9 mouse cellular contexts compared by ENCODE assay signal in genomic region chr9:83686511-83687100, GRCm38 (mm10).
DNase-seq lines count a peak whose midpoint lies in the region; ATAC-seq and TF ChIP-seq lines count a peak whose summit lies in the region.
"Had no signal": no experiment of that assay in that cellular context is flagged by ENCODE, and none has a peak within 500 bp of the region (broad histone marks: within the 10 kb centered on the region; RNA-seq: fewer than 3 reads in every experiment).

No protein-coding gene starts in this region.

- no peaks in the 10 kb centered on the region for H3K36me3 ChIP-seq in embryonic facial prominence, embryonic 12.5 days
- H3K36me3 ChIP-seq in hindbrain, embryonic 11.5 days (ENCODE audit: control insufficient read depth, insufficient read depth, low read length) = no peaks in the 10 kb centered on the region
- H3K36me3 ChIP-seq in thymus, adult 2 months (ENCODE audit: control insufficient read depth, insufficient read depth, low read length) = no peaks in the 10 kb centered on the region
- H3K36me3 ChIP-seq: liver, embryonic 13.5 days had no signal

- intact Hi-C loops in left cerebral cortex, postnatal 25 days (cut with DNase I) = no loop called here

- H3K4me3 ChIP-seq in embryonic facial prominence, embryonic 12.5 days = peak overlapping the region; percentile 15; the same call in 1 of the 2 replicates
- no peak overlapping the region for H3K4me3 ChIP-seq in hindbrain, embryonic 11.5 days (ENCODE audit: low read depth, low read length)
- H3K4me3 ChIP-seq in thymus, adult 2 months (ENCODE audit: control insufficient read depth, insufficient read depth, low read length) = no peak overlapping the region
- H3K4me3 ChIP-seq: liver, embryonic 13.5 days had no signal

- H3K9ac ChIP-seq in embryonic facial prominence, embryonic 12.5 days = no peak overlapping the region
- no peak overlapping the region; the same call in 1 of the 2 replicates for H3K9ac ChIP-seq in hindbrain, embryonic 11.5 days (ENCODE audit: low read depth, low read length)
- H3K9ac ChIP-seq: liver, embryonic 13.5 days had no signal

- no peak for TF ChIP-seq CTCF in thymus, adult 2 months (IDR thresholded peaks at IDR 0.05; ENCODE audit: borderline replicate concordance, control insufficient read depth, extremely low read depth, insufficient read depth, low read length, poor library complexity)

- no peaks in the 10 kb centered on the region for H3K27me3 ChIP-seq in embryonic facial prominence, embryonic 12.5 days
- H3K27me3 ChIP-seq in hindbrain, embryonic 11.5 days (ENCODE audit: control insufficient read depth, insufficient read depth, low read length) = no peaks in the 10 kb centered on the region
- no peaks in the 10 kb centered on the region for H3K27me3 ChIP-seq in thymus, adult 2 months (ENCODE audit: control insufficient read depth, insufficient read depth, low read length)

- no peak for TF ChIP-seq POLR2A in thymus, adult 2 months (IDR thresholded peaks at IDR 0.05; ENCODE audit: control insufficient read depth, extremely low read depth, insufficient read depth, low read length, poor library complexity)

- ATAC-seq in embryonic facial prominence, embryonic 12.5 days (ENCODE audit: insufficient number of reproducible peaks, insufficient read depth, low FRiP score, low TSS enrichment) = 0 out of 2 replicates have a peak, but pooled peaks have one; percentile 30
- ATAC-seq in hindbrain, embryonic 11.5 days (ENCODE audit: low FRiP score) = peak; percentile 62

- no peak overlapping the region for H3K27ac ChIP-seq in embryonic facial prominence, embryonic 12.5 days
- peak overlapping the region; percentile 33; the same call in 1 of the 2 replicates for H3K27ac ChIP-seq in hindbrain, embryonic 11.5 days (ENCODE audit: low read depth, low read length)
- no peak overlapping the region for H3K27ac ChIP-seq in thymus, adult 2 months (ENCODE audit: control insufficient read depth, insufficient read depth, low read length)
- H3K27ac ChIP-seq: liver, embryonic 13.5 days had no signal

- peak; percentile 19 for DNase-seq in right cerebral cortex, postnatal 4 days
- DNase-seq in right cerebral cortex, adult 18-20 months = no peak
- DNase-seq in hindbrain, embryonic 11.5 days (ENCODE audit: low spot score) = peak; percentile 50
- peak; percentile 20 to 39 for DNase-seq in left cerebral cortex, postnatal 25 days (ENCODE audit: low spot score in 2 of 2)
- peak; percentile 93 for DNase-seq in retina, embryonic 14.5 days (ENCODE audit: low spot score)
- no peak for DNase-seq in thymus, adult 2 months
- no peak for DNase-seq in ovary, adult 18-20 months (ENCODE audit: low spot score)
- DNase-seq: liver, embryonic 13.5 days had no signal

- no peaks in the 10 kb centered on the region for H3K9me3 ChIP-seq in embryonic facial prominence, embryonic 12.5 days
- H3K9me3 ChIP-seq in hindbrain, embryonic 11.5 days (ENCODE audit: control insufficient read depth, low read length) = no peaks in the 10 kb centered on the region
- H3K9me3 ChIP-seq: liver, embryonic 13.5 days had no signal

- H3K4me1 ChIP-seq in embryonic facial prominence, embryonic 12.5 days = peaks cover 14% of the 10 kb centered on the region
- H3K4me1 ChIP-seq in hindbrain, embryonic 11.5 days (replicated peaks; ENCODE audit: control insufficient read depth, insufficient read depth, low read length) = no peaks in the 10 kb centered on the region
- H3K4me1 ChIP-seq in thymus, adult 2 months (replicated peaks; ENCODE audit: control insufficient read depth, insufficient read depth, low read length) = no peaks in the 10 kb centered on the region
- H3K4me1 ChIP-seq: liver, embryonic 13.5 days had no signal

- WGBS in embryonic facial prominence, embryonic 12.5 days = 10% methylated on average over 18 of the region's 18 CpGs
- 13% methylated on average over 18 of the region's 18 CpGs for WGBS in hindbrain, embryonic 11.5 days
- WGBS in thymus, adult 2 months = 39% methylated on average over 18 of the region's 18 CpGs

- H3K4me2 ChIP-seq in embryonic facial prominence, embryonic 12.5 days (replicated peaks) = peak overlapping the region; percentile 40
- peak overlapping the region; percentile 22; the same call in 1 of the 2 replicates for H3K4me2 ChIP-seq in hindbrain, embryonic 11.5 days (replicated peaks; ENCODE audit: low read depth, low read length)
- H3K4me2 ChIP-seq: liver, embryonic 13.5 days had no signal

Comparison
In these comparisons a context has a peak if more than half of its experiments do, and no peak if none do; other contexts are left out.
1. DNase-seq: peak in right cerebral cortex, postnatal 4 days (single experiment), hindbrain, embryonic 11.5 days (single experiment), left cerebral cortex, postnatal 25 days (2 of 2) and retina, embryonic 14.5 days (single experiment); none in right cerebral cortex, adult 18-20 months (single experiment), thymus, adult 2 months (single experiment) and ovary, adult 18-20 months (single experiment).